Mouse (Mus musculus) colon, adult 2 months (tissue): Measurements from ENCODE around the gene Btbd35f2. TPM values are rescaled to one million over a fixed set of nuclear protein-coding genes. Genes with fewer than 3 reads are reported as not detected.

Experiments
- polyA plus RNA-seq: library from polyadenylated mRNA; depleted of rRNA; stranded (reverse); fragments of >200 nt; gene quantifications from 2 replicates; pipeline ENCODE4 v1.2.3, GENCODE M21; 2012; rRNA removed

Gene Btbd35f2
- not detected in 2 replicates for polyA plus RNA-seq

DNA sequence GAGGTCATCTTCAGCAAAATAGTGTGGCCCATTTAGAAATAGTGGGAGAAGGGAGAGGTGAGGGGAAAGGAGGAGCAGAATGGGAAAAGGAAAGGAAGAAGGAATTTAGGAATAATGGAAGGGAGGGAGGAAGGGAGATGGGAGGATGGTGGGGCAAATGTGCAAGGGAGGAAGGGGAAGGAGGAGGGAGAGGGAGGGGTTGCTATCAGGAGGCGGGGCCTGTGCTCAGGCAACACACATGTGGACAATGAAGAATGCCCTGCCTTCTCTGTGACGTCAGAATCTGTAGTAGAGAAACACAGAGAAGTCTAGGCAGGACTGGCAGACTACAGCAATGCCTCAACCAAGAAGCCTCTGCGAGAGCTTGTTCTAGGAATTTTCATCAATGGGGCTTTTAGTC lies at the start of gene Btbd35f2:
Gene Btbd35f2 (plus strand): TSS at position 301 of the 400 bp plus-strand sequence.

Other genes with a start within 250 kb of the Btbd35f2 start
- not detected in 2 replicates for gene Btbd35f22, start 230.6 kb upstream of the Btbd35f2 start, polyA plus RNA-seq